Mouse (Mus musculus) stomach, embryonic 14.5 days (tissue): ENCODE data around the gene Olfr1128. TPM values are rescaled to one million over a fixed set of nuclear protein-coding genes. Genes with fewer than 3 reads are reported as not detected.
"Not testable (repeated sequence)": the region's sequence is repeated elsewhere in the genome, so short reads cannot be mapped to it uniquely, and the experiment has no call there.

Source experiments
- ATAC-seq: fragments of 200-750 bp; cut with Nextera tagmentation; 2 replicates; pipeline ENCODE4 v1.8.0; 2017; ENCODE audit warnings: low read depth, moderate TSS enrichment; ENCODE audit not compliant: insufficient number of reproducible peaks, insufficient read depth, low FRiP score
- H3K27ac ChIP-seq: fragments of 300-500 bp; sonication (generic); 2 replicates; pipeline ENCODE4 v1.5.1; 2014; ENCODE audit warnings: mild to moderate bottlenecking, low read length, moderate library complexity, mixed read lengths
- H3K27me3 ChIP-seq: fragments of 300-500 bp; sonication (generic); 2 replicates; pipeline ENCODE4 v1.6.1; 2014; ENCODE audit warnings: low read length, control low read depth, mixed read lengths; ENCODE audit not compliant: control insufficient read depth, insufficient read depth
- H3K36me3 ChIP-seq: fragments of 300-500 bp; sonication (generic); 2 replicates; pipeline ENCODE4 v1.6.1; 2014; ENCODE audit warnings: mild to moderate bottlenecking, control low read depth, low read length, moderate library complexity, mixed read lengths; ENCODE audit not compliant: control insufficient read depth, insufficient read depth
- H3K4me1 ChIP-seq: fragments of 300-500 bp; sonication (generic); 2 replicates; pipeline ENCODE4 v1.6.1; 2014; ENCODE audit warnings: low read length, control low read depth, mixed read lengths; ENCODE audit not compliant: control insufficient read depth, insufficient read depth
- H3K4me2 ChIP-seq: fragments of 300-500 bp; sonication (generic); replicated peaks from 2 replicates; pipeline ENCODE4 v1.6.1; 2014; ENCODE audit warnings: low read depth, low read length, control low read depth
- H3K4me3 ChIP-seq: fragments of 300-500 bp; sonication (generic); 2 replicates; pipeline ENCODE4 v1.5.1; 2014; ENCODE audit warnings: low read depth, low read length, control low read depth
- H3K9ac ChIP-seq: fragments of 300-500 bp; sonication (generic); replicated peaks from 2 replicates; pipeline ENCODE4 v1.6.1; 2014; ENCODE audit warnings: low read depth, mild to moderate bottlenecking, control low read depth, low read length, moderate library complexity, mixed read lengths
- H3K9me3 ChIP-seq: fragments of 300-500 bp; sonication (generic); 2 replicates; pipeline ENCODE4 v1.6.1; 2016; ENCODE audit warnings: low read depth, low read length, control low read depth; ENCODE audit not compliant: control insufficient read depth
- WGBS: fragments of 180-500 bp; shearing (Covaris S2); extraction: QIAGEN DNeasy Blood & Tissue Kit; methylation state at CpG from one replicate; pipeline ENCODE4 v1.1.7; 2014; 5-methylcytosine and 5-hydroxymethylcytosine counted together
- polyA plus RNA-seq: library from polyadenylated mRNA; unstranded; fragments of >200 nt; fragmentation: Nextera tagmentation; extraction: Ambion mirVana; gene quantifications from 2 replicates; pipeline ENCODE4 v1.2.1, GENCODE M21; 2014

Olfr1128 gene
- polyA plus RNA-seq: not detected in 2 replicates

DNA sequence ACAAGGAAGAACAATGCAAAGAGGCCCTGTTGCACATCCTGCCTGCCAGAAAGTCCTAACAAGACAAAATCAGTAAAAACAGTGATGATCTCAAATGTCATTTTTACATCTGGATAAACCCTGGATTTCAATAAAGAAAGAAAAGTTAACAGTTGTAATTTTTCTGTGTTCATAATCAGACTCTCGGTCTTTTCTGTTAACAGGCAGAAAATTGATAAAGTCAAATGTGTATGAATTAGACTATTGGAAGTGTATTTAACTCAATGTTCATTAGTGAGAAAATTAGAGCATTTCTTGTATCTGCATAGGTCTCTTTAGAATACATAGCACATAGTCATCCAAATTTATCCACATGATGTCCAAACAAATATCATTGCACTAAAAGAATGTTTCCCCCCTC, at the start of gene Olfr1128:
Gene Olfr1128, minus strand, starts transcription at position 101 of the 400 bp plus-strand sequence.
- Histone ChIP-seq H3K27me3 (no peaks in the 10 kb centered on the region), H3K4me2 (no peak within 1 kb of the TSS)
- 94% methylated on average over 1 of the region's 1 CpGs for WGBS

DNA sequence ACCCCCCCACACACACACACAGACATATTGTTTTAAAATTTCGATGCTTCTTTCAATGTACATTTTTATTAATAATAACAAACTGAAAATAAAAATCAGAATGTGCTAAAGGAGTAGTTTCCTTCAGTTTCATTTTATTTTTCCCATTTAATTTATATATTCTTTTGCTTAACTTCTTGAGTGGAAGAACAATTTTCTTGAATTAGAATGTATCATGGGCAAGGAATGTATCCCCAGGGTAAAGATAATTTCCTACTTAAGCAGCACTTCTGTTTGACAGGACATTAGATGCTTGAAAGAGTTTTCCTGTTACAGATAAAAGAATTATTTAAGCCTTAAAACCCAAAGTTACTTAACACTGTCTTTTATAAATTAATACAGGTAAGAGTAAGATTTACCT, 28.3 kb upstream of the Olfr1128 start, which contains the start of gene Olfr1129:
Gene Olfr1129, plus strand, starts transcription at position 301 of the 400 bp plus-strand sequence.
- H3K27me3 ChIP-seq, H3K27ac ChIP-seq, H3K4me1 ChIP-seq, H3K36me3 ChIP-seq, H3K9me3 ChIP-seq, H3K4me2 ChIP-seq, H3K9ac ChIP-seq, ATAC-seq, H3K4me3 ChIP-seq: not testable (repeated sequence)
- 71% methylated on average over 1 of the region's 1 CpGs for WGBS

More for the DNA sequence above, at the start of gene Olfr1128:
- no peak within 1 kb of the TSS for H3K27ac ChIP-seq
- no peak for ATAC-seq
- no peaks in the 10 kb centered on the region for H3K36me3 ChIP-seq
- H3K4me3 ChIP-seq: no peak within 1 kb of the TSS
- no peak within 1 kb of the TSS for H3K9ac ChIP-seq
- H3K9me3 ChIP-seq: no peaks in the 10 kb centered on the region
- no peaks in the 10 kb centered on the region for H3K4me1 ChIP-seq

DNA sequence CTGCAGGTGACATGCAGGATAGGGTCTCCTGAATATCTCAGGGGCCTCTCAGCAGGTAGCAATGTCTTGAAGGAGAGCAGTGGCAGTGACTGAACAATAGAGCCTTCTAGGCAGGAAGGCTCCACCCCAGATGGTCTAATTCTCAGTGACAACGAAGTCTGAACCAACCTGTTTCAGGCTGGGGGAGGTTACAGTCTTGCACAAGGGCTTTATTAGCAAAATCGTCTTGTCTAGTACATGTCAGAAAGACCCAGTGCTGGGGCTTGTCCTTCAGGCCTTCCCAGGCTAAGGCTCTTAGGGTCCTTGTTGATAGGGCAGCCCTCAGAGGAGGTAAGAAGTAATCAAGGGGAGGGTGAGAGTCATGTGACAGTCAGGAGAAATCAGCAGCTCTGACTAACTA, 10.5 kb downstream of the Olfr1128 start:
- H3K4me1 ChIP-seq: no peaks in the 10 kb centered on the region
- no peaks in the 10 kb centered on the region for H3K36me3 ChIP-seq
- H3K27me3 ChIP-seq: no peaks in the 10 kb centered on the region
- H3K4me3 ChIP-seq: no peak overlapping the region
- H3K9me3 ChIP-seq: no peaks in the 10 kb centered on the region
- H3K27ac ChIP-seq: no peak overlapping the region
- no peak overlapping the region for H3K9ac ChIP-seq
- no peak for ATAC-seq
- 64% methylated on average over 2 of the region's 2 CpGs for WGBS
- H3K4me2 ChIP-seq: no peak overlapping the region

DNA sequence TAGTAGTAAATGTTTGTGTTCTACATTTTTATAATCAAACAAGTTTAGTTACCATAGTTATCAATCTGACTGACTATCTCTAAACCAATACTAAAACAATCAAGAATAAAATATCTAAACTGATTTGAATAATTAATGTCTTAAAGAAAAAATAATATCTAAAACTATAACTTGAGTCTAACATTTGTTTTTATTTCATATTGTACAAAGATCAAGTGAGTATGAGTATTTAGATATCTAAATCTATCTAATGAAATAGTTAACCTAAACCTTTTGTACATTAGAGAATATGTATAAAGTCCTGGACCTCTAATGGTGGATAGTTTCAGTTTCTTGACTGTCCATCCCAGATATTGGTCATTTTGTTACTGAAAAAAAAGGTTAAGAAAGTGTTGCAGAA, 13.8 kb downstream of the Olfr1128 start, which contains the start of gene Olfr153:
Gene Olfr153, plus strand, starts transcription at position 301 of the 400 bp plus-strand sequence.
- H3K36me3 ChIP-seq: no peaks in the 10 kb centered on the region
- no peaks in the 10 kb centered on the region for H3K27me3 ChIP-seq
- H3K9me3 ChIP-seq: no peaks in the 10 kb centered on the region
- no peak for ATAC-seq
- no peak within 1 kb of the TSS for H3K9ac ChIP-seq
- H3K4me3 ChIP-seq: no peak within 1 kb of the TSS
- no peaks in the 10 kb centered on the region for H3K4me1 ChIP-seq
- no peak within 1 kb of the TSS for H3K27ac ChIP-seq
- no peak within 1 kb of the TSS for H3K4me2 ChIP-seq

DNA sequence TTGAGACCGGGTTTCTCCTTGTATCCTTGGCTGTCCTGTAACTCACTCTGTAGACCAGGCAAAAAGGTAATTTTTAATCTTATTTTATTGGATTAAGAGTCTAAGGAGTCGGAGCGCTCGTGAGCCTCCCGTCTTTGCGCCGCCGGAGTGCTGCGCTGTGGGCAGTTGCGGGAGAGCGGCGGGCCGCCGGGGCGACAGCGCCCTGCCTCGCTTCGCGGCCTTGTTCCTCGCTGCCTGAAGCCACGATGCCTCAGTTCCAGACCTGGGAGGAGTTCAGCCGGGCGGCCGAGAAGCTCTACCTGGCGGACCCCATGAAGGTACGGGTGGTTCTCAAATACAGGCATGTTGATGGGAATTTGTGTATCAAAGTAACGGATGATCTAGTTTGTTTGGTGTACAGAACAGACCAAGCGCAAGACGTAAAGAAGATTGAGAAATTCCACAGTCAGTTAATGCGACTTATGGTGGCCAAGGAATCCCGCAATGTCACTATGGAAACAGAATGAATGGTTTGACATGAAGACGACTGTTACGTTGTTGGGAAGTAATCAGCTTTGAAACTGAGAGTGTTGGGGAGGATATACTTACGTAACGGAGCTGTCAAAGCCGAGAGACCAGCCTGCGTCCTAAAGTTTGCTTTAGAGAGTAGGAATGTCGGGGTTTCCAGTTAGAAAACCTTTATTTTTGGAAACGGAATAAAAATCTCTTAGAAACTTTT, 19.3 kb downstream of the Olfr1128 start:
- H3K4me3 ChIP-seq, H3K27me3 ChIP-seq, H3K9ac ChIP-seq, H3K4me1 ChIP-seq, H3K36me3 ChIP-seq, H3K27ac ChIP-seq, H3K9me3 ChIP-seq: not testable (repeated sequence)
- H3K4me2 ChIP-seq: peak overlapping the region; percentile 16; the same call in 1 of the 2 replicates
- ATAC-seq: peak; percentile 28; the same call in 1 of the 2 replicates
- 39% methylated on average over 38 of the region's 39 CpGs for WGBS

DNA sequence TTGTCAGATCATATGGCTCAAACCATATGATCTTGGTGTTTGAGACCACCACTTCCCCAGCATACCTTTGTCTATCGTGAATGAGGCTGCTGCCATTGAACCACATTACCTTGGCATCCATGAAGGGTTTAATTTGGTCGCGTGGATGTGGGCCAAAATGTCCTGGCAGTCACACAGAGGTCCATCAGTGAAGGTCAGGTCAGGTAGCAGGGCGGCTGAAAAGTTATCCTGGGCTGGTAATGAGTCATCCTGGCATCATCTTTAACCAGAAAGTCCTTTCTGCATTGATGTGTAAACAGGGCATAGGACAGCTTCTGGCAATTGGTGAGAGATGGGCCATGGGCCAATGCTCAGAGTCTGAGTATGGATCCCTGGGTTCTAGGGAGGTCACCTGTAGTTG, 24.7 kb downstream of the Olfr1128 start:
- no peak overlapping the region for H3K4me3 ChIP-seq
- no peaks in the 10 kb centered on the region for H3K36me3 ChIP-seq
- H3K4me1 ChIP-seq: no peaks in the 10 kb centered on the region
- H3K27ac ChIP-seq: no peak overlapping the region
- no peaks in the 10 kb centered on the region for H3K27me3 ChIP-seq
- no peaks in the 10 kb centered on the region for H3K9me3 ChIP-seq
- ATAC-seq: no peak
- no peak overlapping the region for H3K4me2 ChIP-seq
- 89% methylated on average over 4 of the region's 4 CpGs for WGBS
- no peak overlapping the region for H3K9ac ChIP-seq

DNA sequence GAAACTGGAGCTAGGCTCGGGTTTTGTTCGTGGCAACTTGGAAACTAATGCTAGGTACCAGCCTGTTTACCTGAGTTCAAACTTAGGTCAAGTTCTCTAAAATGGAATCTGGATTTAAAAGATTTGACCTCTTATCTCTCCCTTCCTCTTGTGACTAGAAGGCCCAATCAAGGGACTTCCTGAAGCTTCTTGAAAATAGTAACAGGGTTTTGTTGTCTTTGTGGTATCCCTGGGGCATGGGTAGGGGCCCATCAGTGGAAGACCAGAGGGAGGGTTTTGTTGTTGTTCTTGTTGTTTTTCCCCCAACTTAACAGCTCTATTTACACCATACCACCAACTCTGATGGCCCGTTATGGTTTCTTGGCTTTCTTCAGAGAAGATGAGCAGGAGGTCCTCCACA, 28.8 kb downstream of the Olfr1128 start:
- no peak for ATAC-seq
- 90% methylated on average over 3 of the region's 3 CpGs for WGBS
- Histone ChIP-seq H3K4me3 (no peak overlapping the region), H3K36me3 (no peaks in the 10 kb centered on the region), H3K9ac (no peak overlapping the region), H3K27me3 (no peaks in the 10 kb centered on the region), H3K4me1 (no peaks in the 10 kb centered on the region), H3K9me3 (no peaks in the 10 kb centered on the region), H3K4me2 (no peak overlapping the region), H3K27ac (no peak overlapping the region)

DNA sequence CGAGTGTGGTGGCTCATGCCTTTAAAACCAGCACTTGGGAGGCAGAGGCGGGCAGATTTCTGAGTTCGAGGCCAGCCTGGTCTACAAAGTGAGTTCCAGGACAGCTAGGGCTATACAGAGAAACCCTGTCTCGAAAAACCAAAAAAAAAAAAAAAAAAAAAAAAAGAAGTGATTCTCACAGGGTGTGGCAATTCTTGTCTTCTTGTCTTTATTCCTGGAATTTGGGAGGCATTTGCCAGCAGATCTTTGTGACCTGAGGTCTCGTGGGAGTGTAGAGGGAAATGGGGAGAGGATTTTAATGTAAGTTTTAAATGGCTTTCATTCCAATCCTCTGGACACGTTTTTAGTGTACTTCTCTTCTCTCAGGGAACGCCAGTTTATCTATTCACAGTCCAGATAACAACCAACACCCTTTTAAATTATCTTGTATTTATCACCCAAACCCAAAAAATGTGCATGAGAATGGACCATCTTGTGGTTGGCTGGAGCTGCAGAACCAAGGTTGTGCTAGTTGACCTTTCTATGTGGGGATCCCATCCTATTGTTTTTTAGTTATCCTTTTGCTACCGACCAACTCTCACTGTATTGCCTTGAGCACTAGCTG, 29.8 kb downstream of the Olfr1128 start:
- Histone ChIP-seq H3K36me3 (no peaks in the 10 kb centered on the region), H3K4me2 (no peak overlapping the region), H3K4me1 (no peaks in the 10 kb centered on the region), H3K4me3 (no peak overlapping the region), H3K27me3 (no peaks in the 10 kb centered on the region), H3K9ac (no peak overlapping the region), H3K27ac (no peak overlapping the region), H3K9me3 (no peaks in the 10 kb centered on the region)
- no peak for ATAC-seq
- WGBS: 84% methylated on average over 7 of the region's 8 CpGs
